Mouse (Mus musculus): Measurements from ENCODE around the gene Etfrf1. TPM values are rescaled to one million over a fixed set of nuclear protein-coding genes. Genes with fewer than 3 reads are reported as not detected.
A peak's percentile ranks its signal among the peaks of the same experiment; 100 is the strongest.

Gene Etfrf1
- 18.3 and 18.4 TPM in 2 replicates for total RNA-seq (2014; fragmentation: Nextera tagmentation)
- 19.7 and 21.4 TPM in 2 replicates for total RNA-seq (2017)

- ATAC-seq (replicated peaks; ENCODE audit: poor library complexity, severe bottlenecking), result peak; percentile 89
These were observed at the start of gene Etfrf1, which contains the start of gene Casc1 for GRCm38 (mm10) chr6:145210816-145211338. TSS of gene Etfrf1 (plus strand) at chr6:145211134. TSS of gene Casc1 (minus strand) at chr6:145211005.

DNA sequence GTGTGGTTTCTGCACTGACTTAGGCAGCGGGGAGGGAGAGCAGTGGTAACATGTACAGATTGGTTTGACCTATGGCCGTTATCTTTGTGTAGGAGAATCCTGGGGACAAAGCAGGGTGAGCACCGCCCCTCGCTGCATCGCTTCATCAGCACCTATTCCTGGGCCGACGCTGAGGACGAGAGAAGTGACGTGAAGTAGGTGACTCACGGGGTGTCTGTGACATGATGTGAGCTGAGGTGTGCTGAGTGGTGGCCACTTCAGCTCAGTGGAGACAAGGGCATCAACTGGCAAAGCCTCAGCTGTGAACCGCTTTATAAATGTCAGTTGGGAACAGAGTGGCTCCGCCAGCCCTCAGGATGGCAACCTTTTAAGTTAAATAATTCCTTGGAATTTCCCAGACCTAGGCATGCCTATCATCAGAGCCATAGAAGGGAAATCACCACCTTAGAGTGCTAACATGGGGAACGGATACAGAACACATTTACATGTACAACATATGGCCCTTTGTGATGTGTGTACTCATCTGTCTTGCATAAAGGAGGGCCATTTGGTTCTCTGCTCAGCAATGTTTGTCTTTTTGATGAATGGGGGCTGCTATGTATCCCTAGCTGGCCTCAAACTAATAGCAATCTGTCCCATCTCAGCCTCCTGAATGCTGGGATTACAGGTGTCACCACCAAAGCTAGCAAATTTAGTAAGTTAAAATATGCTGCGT is 38.9 kb upstream of the Etfrf1 start:
- ATAC-seq (replicated peaks; ENCODE audit: poor library complexity, severe bottlenecking), result no peak

GRCm38 (mm10) chr6:145173781-145174191 is 37.1 kb upstream of the Etfrf1 start:
- no peak for ATAC-seq (replicated peaks; ENCODE audit: poor library complexity, severe bottlenecking)

GRCm38 (mm10) chr6:145175571-145175981 is 35.4 kb upstream of the Etfrf1 start:
- no peak for ATAC-seq (replicated peaks; ENCODE audit: poor library complexity, severe bottlenecking)

DNA sequence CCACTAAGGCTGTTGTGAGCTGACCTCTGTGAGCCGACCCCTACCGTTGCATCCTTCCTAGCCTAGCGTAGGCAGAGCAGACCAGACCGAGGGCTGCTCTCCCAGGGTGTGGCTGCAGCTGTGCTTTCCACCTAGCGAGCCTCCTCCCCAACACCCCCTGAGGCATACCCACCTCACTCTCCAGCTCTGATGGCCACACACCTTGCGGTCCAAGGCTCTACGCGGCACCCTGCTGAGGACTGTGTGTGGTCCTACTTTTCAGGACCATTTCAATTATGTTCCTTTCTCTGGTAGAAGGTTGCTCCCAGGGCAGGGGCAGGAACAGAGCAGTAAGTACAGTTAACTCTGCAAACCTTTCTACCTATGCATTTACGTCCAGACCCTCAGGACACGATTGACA is 34.5 kb upstream of the Etfrf1 start:
- ATAC-seq (replicated peaks; ENCODE audit: poor library complexity, severe bottlenecking), result no peak

- ATAC-seq (replicated peaks; ENCODE audit: poor library complexity, severe bottlenecking), result peak; percentile 85
These were observed 31.3 kb upstream of the Etfrf1 start for GRCm38 (mm10) chr6:145179665-145180064.

- no peak for ATAC-seq (replicated peaks; ENCODE audit: poor library complexity, severe bottlenecking)
These were observed 28.9 kb upstream of the Etfrf1 start for GRCm38 (mm10) chr6:145182044-145182443.

DNA sequence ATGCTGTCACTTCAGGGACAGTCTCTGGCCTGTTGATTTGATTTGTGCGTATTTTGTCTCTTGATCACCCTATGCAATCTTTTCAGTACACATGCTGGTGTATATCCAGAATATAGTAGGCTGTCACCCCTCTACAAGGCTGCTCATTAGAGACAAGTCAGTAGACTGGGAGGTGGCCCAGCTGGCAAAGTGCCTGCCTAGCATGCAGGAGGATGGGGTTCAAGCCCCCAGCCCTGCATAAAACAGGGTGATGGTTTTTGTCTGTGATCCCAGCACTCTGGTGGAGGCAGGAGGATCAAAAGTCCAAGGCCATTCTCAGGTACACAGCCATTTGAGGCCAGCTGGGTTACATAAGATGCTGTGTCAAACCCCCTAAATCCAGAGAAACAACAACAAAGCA is 24.8 kb upstream of the Etfrf1 start:
- ATAC-seq (replicated peaks; ENCODE audit: poor library complexity, severe bottlenecking), result no peak

GRCm38 (mm10) chr6:145187093-145188088 is 23.5 kb upstream of the Etfrf1 start:
- ATAC-seq (replicated peaks; ENCODE audit: poor library complexity, severe bottlenecking), result peak; percentile 65

GRCm38 (mm10) chr6:145193038-145193437 is 17.9 kb upstream of the Etfrf1 start:
- ATAC-seq (replicated peaks; ENCODE audit: poor library complexity, severe bottlenecking), result no peak

GRCm38 (mm10) chr6:145193446-145193845 is 17.5 kb upstream of the Etfrf1 start:
- peak; percentile 92 for ATAC-seq (replicated peaks; ENCODE audit: poor library complexity, severe bottlenecking)

DNA sequence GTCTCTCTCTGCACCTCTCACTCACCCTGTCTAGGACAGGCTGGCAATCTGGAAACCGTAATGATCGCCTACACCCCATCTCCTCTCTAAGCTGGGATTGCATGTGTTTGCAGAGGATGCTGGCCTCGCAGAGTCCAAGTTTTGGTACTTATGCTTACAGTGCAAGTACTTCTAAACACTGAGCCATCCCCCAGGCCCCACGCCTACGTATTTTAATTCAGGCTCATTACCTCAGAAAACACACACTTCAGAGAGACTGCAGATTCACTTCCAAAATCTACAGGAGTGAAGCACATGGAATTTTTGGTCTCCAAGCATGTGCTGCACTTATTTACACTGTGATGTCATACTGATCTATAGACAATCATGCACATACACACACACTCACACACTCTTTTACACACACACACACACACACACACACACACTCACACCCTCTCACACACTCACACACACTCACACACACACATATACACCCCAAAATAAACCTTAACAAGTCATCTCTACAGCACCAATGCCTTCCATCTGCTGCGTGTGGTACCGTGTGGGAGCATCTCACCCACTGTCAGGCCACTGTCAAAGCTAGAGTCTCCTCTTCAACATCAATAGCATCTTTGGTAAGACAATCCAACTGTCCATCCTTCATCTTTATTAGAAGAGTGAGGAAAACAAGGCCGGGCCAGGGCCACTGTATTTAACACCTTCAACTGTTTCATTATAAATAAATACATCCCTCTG is 12.8 kb upstream of the Etfrf1 start:
- no peak for ATAC-seq (replicated peaks; ENCODE audit: poor library complexity, severe bottlenecking)

DNA sequence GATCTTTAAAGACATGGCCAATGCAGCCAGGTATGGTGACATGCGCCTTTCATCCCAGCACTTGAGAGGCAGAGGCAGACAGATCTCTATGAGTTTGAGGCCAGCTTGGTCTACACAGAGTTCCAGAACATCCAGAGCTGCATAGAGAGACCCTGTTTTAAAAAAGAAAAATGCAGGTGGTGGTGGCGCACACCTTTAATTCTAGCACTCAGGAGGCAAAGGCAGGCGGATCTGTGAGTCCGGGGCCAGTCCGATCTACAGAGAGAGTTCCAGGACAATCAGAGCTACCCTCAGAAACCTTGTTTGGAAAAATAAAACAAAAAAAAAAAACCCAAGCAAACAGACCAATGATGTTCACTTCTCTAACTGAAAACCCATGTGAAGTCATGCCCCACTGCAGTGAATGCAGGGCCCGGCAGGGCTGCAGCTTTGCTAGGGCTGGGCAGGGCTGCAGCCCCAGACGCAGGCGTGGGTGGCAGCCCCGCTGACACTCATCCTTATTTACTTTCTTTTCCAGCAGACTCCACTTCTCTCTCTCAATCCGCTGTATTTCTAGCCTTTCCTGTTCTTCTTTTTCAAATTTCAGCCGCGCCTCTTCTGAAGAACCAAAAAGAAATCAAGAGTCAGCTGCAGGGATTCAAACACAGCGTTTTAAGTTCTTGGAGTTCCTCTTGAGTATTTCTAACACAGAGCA is 8.4 kb upstream of the Etfrf1 start:
- no peak for ATAC-seq (replicated peaks; ENCODE audit: poor library complexity, severe bottlenecking)

DNA sequence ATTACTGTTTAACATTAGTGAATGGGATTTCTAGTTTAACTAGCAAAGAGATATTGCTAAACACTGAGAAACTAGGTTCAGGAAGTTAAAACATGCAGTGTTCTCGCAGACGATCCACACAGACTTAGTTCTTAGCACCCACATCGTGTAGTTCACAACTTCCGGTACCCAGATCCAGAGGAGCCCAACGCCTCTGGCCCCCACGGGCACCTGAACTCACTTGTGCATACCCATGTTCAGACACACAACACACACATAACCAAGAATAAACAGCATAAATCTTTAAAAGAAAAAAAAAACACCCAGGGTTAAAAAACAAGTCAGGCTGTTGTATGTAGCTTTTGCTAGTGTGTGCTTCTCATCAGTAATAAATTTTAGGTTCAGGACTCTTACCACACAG is 6.5 kb upstream of the Etfrf1 start:
- no peak for ATAC-seq (replicated peaks; ENCODE audit: poor library complexity, severe bottlenecking)

GRCm38 (mm10) chr6:145205142-145205541 is 5.8 kb upstream of the Etfrf1 start:
- no peak for ATAC-seq (replicated peaks; ENCODE audit: poor library complexity, severe bottlenecking)

DNA sequence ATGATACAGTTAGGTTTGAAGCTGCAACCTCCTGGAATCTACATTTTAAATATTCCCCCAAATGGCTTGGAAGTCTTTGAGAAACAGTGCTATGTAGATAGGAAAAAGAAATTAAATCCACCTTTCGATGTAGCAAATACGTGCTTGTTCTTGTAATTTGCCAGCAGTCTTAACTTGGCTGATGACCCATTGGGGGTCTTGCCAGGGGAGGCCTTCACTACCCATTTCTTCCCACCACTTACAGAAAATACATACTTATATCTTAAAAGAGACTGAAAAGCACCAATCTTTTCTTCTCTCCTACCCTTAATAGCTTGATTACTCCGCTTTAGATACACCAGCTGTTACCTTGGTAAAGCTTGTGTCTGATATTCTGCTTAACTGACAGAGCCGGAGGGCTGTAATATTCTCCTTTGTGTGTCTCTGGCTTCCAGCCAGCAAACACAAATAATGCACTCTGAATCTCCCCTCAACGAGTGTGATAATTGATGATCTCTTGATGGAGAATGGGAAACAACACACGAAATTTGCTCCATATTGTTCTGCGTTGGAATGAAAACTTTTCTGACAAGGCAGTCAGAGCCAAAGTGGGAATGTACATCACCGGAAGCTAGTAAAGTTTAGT is 766 bp upstream of the Etfrf1 start:
- no peak for ATAC-seq (replicated peaks; ENCODE audit: poor library complexity, severe bottlenecking)

- ATAC-seq (replicated peaks; ENCODE audit: poor library complexity, severe bottlenecking), result peak; percentile 17
These were observed 707 bp downstream of the Etfrf1 start for GRCm38 (mm10) chr6:145211376-145212305.

- no peak for ATAC-seq (replicated peaks; ENCODE audit: poor library complexity, severe bottlenecking)
These were observed 3.0 kb downstream of the Etfrf1 start for GRCm38 (mm10) chr6:145213916-145214315.
